Mouse (Mus musculus) heart, postnatal 36 days (tissue): ENCODE data around the gene Mrps2. TPM values are rescaled to one million over a fixed set of nuclear protein-coding genes. Genes with fewer than 3 reads are reported as not detected.

Experiments used
- DNase-seq, 2 experiments: peaks; one replicate each; pipeline ENCODE4 v3.0.0; 2021 to 2022
- intact Hi-C: fragments of 180-260 bp; cut with DNase I; formaldehyde crosslinking; loops from one replicate; pipeline ENCODE4 v1.15.1; 2025
- total RNA-seq, 2 experiments: library from RNA; stranded (reverse); gene quantifications; 2 replicates each; pipeline ENCODE4 v1.2.3; 2021

The Mrps2 gene
- 10 to 100 TPM; 38.2 to 41.8 TPM for total RNA-seq

- peak; percentile 84 to 89 for DNase-seq
- intact Hi-C loops: no loop called here
Measured at GRCm38 (mm10) chr2:28467860-28468485, at the start of gene Mrps2. Gene Mrps2 (plus strand): TSS chr2:28468066.

GRCm38 (mm10) chr2:28419898-28420297, 48.0 kb upstream of the Mrps2 start:
- intact Hi-C loops: loop anchor here (2.0 to 10.0 kb wide), 5 partner anchors 45 to 648 kb away; partner anchors contain the start of gene Fcnb
- DNase-seq: peak; percentile 81 to 91

- peak in 1 of 2 experiments; percentile 45 for DNase-seq
- intact Hi-C loops: no loop called here
Measured at GRCm38 (mm10) chr2:28423167-28423566, 44.7 kb upstream of the Mrps2 start.

GRCm38 (mm10) chr2:28427226-28427625, 40.6 kb upstream of the Mrps2 start:
- DNase-seq: no peak
- intact Hi-C loops: no loop called here

GRCm38 (mm10) chr2:28430846-28431245, 37.0 kb upstream of the Mrps2 start:
- DNase-seq: no peak
- intact Hi-C loops: no loop called here

GRCm38 (mm10) chr2:28432811-28433210, 35.1 kb upstream of the Mrps2 start:
- intact Hi-C loops: no loop called here
- no peak for DNase-seq

- DNase-seq: no peak
- intact Hi-C loops: no loop called here
Measured at GRCm38 (mm10) chr2:28433512-28433911, 34.4 kb upstream of the Mrps2 start.

- DNase-seq: no peak
- intact Hi-C loops: no loop called here
Measured at GRCm38 (mm10) chr2:28435401-28435800, 32.5 kb upstream of the Mrps2 start.

- intact Hi-C loops: no loop called here
- DNase-seq: no peak
Measured at GRCm38 (mm10) chr2:28440842-28441241, 27.0 kb upstream of the Mrps2 start.

- no peak for DNase-seq
- intact Hi-C loops: no loop called here
Measured at GRCm38 (mm10) chr2:28445082-28445481, 22.8 kb upstream of the Mrps2 start.

- intact Hi-C loops: no loop called here
- no peak for DNase-seq
Measured at GRCm38 (mm10) chr2:28446181-28446514, 21.7 kb upstream of the Mrps2 start.

- intact Hi-C loops: no loop called here
- DNase-seq: peak; percentile 18 to 33
Measured at GRCm38 (mm10) chr2:28446515-28447314, 21.2 kb upstream of the Mrps2 start, which contains the start of gene Ppp1r26. Gene Ppp1r26 (plus strand): TSS chr2:28446800.

GRCm38 (mm10) chr2:28447315-28447670, 20.6 kb upstream of the Mrps2 start:
- no peak for DNase-seq
- intact Hi-C loops: no loop called here

GRCm38 (mm10) chr2:28451663-28452062, 16.2 kb upstream of the Mrps2 start:
- intact Hi-C loops: no loop called here
- DNase-seq: no peak

- DNase-seq: no peak
- intact Hi-C loops: no loop called here
Measured at GRCm38 (mm10) chr2:28453539-28453938, 14.3 kb upstream of the Mrps2 start.

- DNase-seq: no peak
- intact Hi-C loops: no loop called here
Measured at GRCm38 (mm10) chr2:28456616-28457015, 11.2 kb upstream of the Mrps2 start.

- intact Hi-C loops: no loop called here
- peak; percentile 45 to 66 for DNase-seq
Measured at GRCm38 (mm10) chr2:28463919-28464318, 3.9 kb upstream of the Mrps2 start.

GRCm38 (mm10) chr2:28464919-28465318, 2.9 kb upstream of the Mrps2 start:
- DNase-seq: no peak
- intact Hi-C loops: no loop called here

GRCm38 (mm10) chr2:28465836-28466518, 1.9 kb upstream of the Mrps2 start, which contains the start of gene 1700007K13Rik:
Gene 1700007K13Rik (minus strand): TSS chr2:28466332.
- peak; percentile 35 to 57 for DNase-seq
- intact Hi-C loops: no loop called here

- no peak for DNase-seq
- intact Hi-C loops: no loop called here
Measured at GRCm38 (mm10) chr2:28468486-28469225, 790 bp downstream of the Mrps2 start.

GRCm38 (mm10) chr2:28469461-28469860, 1.6 kb downstream of the Mrps2 start:
- DNase-seq: no peak
- intact Hi-C loops: no loop called here
